Mouse (Mus musculus): ENCODE data around the gene 1700023F06Rik. TPM values are rescaled to one million over a fixed set of nuclear protein-coding genes. Genes with fewer than 3 reads are reported as not detected.
A peak's percentile ranks its signal among the peaks of the same experiment; 100 is the strongest.

1700023F06Rik gene
- polyA plus RNA-seq, 1 experiment from 2014 or later: 0.33 TPM

DNA sequence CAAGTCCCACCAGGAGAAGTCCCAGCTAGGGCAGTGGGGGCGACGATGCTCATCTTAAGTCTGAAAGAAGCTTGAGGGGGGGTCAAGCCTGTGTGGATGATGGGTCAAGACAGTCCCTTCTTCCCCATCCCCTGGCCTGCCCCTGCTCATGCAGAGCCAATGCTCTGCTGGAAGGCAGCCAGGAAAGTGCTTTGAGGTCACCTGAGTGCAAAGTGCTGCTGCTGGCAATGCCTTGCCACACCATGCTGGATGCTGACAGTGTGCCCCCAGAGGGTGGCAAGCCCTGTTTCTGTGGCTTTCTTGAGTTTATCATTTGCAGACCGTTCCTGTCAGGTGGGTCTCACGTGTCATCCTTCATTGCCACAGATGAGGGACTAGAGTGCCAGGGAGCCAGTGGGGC lies 11.6 kb upstream of the 1700023F06Rik start:
- Histone ChIP-seq H3K27me3 (peaks cover 27% of the 10 kb centered on the region), H3K9ac (no peak overlapping the region), H3K4me1 (peaks cover 11% of the 10 kb centered on the region), H3K27ac (no peak overlapping the region), H3K4me2 (no peak overlapping the region), H3K9me3 (no peaks in the 10 kb centered on the region), H3K4me3 (replicated peaks) (no peak overlapping the region), H3K36me3 (replicated peaks) (peaks cover 43% of the 10 kb centered on the region)
- WGBS: 82% methylated on average over 4 of the region's 4 CpGs
- no peak for ATAC-seq (ENCODE audit: low FRiP score)

DNA sequence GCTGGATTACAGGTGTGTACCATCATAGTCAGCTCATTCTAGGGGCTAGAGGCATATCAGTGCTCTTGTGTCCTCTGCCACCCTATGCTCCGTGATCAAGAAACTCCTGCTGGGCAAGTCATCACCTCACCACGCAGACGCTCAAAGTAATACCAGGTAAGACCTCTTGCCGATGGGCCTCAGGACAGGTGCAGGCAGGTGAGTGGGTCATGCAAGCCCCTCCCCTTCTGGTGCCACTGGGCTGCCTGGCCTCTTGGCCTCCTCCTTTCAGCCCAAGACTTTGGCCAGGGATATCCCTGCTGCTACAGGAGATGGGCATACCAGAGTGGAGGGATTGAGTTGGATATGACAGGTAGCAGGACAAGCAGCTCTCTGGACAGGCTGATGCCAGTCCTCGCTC lies 10.9 kb upstream of the 1700023F06Rik start:
- peaks cover 27% of the 10 kb centered on the region for H3K27me3 ChIP-seq
- H3K9me3 ChIP-seq: no peaks in the 10 kb centered on the region
- ATAC-seq (ENCODE audit: low FRiP score): no peak
- no peak overlapping the region for H3K27ac ChIP-seq
- 92% methylated on average over 5 of the region's 5 CpGs for WGBS
- H3K9ac ChIP-seq: no peak overlapping the region
- peaks cover 11% of the 10 kb centered on the region for H3K4me1 ChIP-seq
- H3K4me3 ChIP-seq (replicated peaks): no peak overlapping the region
- peaks cover 36% of the 10 kb centered on the region for H3K36me3 ChIP-seq (replicated peaks)
- no peak overlapping the region for H3K4me2 ChIP-seq

DNA sequence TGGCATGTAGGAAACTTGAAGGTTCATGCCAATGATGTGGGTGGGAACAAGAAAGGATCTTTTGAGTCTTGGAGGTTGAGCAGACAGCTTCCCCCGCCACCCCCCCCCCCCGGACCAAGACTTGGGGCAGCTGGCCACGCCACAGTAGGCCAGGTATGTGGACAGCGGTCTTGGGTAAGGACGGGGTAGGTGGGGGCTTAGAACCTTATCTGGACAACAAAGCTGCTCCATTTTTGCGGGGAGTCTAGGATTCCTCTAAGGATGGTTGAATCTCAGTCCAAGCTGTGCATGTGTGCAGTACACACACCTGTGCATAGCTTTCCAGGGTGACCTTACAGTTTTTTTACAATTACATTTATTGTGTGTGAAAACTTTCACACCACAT lies 10.2 kb upstream of the 1700023F06Rik start:
- 16% methylated on average over 6 of the region's 6 CpGs for WGBS
- H3K27ac ChIP-seq: 0 out of 2 replicates have a peak overlapping the region, but pooled peaks have one; percentile 53

DNA sequence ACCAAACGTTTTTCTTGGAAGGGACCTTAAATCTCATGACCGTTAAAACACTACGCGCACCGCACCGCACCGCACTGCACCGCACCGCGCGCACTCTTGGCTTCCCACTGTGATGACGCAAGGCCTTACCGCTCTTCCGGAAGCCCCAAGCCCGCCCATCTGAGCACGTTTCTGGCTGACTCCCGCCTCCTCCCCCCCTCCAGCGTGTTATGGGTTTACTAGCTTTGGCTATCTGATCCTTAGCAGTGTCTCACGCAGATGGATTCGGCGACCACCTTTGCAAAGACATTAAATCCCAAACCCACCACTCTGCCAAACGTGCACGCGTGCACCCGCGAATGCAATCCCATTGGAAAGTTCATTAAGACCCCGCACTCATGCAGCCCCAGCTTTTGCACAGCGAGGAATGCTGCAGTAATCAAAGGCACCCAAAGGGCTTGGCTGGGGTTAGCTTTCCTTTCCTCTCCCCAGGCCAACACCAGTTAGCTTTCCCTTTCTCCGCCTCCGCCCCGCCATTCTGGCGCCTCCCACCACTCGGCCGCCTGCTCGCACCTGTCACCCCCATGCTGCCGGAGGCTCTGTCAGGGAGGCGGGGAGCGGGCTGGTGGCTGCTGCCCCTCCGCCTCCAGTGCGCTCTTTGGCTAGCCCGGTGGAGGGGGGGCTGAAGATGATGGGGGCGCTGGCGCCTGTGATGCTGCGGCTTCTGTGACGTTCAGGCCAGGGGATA lies 9.6 kb upstream of the 1700023F06Rik start, which contains the start of gene Spata32:
Spata32 (minus strand) TSS at position 643 of the 727 bp plus-strand sequence.
- H3K27me3 ChIP-seq: peaks cover 27% of the 10 kb centered on the region
- 0 out of 2 replicates have a peak, but pooled peaks cover 4% of the 10 kb centered on the region for H3K9me3 ChIP-seq
- WGBS: 1% methylated on average over 45 of the region's 45 CpGs
- H3K4me2 ChIP-seq: peak within 1 kb of the TSS; percentile 98
- H3K36me3 ChIP-seq (replicated peaks): peaks cover 24% of the 10 kb centered on the region
- H3K27ac ChIP-seq: 0 out of 2 replicates have a peak within 1 kb of the TSS, but pooled peaks have one; percentile 53
- H3K4me3 ChIP-seq (replicated peaks): peak within 1 kb of the TSS; percentile 52
- peaks cover 11% of the 10 kb centered on the region for H3K4me1 ChIP-seq
- peak within 1 kb of the TSS; percentile 62 for H3K9ac ChIP-seq
- peak; percentile 85 for ATAC-seq (ENCODE audit: low FRiP score)

More for the DNA sequence above, 10.2 kb upstream of the 1700023F06Rik start:
- H3K4me2 ChIP-seq: peak overlapping the region; percentile 98
- H3K9me3 ChIP-seq: 0 out of 2 replicates have a peak, but pooled peaks cover 4% of the 10 kb centered on the region
- H3K36me3 ChIP-seq (replicated peaks): peaks cover 29% of the 10 kb centered on the region
- peaks cover 27% of the 10 kb centered on the region for H3K27me3 ChIP-seq
- peak overlapping the region; percentile 52 for H3K4me3 ChIP-seq (replicated peaks)
- H3K9ac ChIP-seq: peak overlapping the region; percentile 62
- peak; percentile 57 for ATAC-seq (ENCODE audit: low FRiP score)
- peaks cover 11% of the 10 kb centered on the region for H3K4me1 ChIP-seq

DNA sequence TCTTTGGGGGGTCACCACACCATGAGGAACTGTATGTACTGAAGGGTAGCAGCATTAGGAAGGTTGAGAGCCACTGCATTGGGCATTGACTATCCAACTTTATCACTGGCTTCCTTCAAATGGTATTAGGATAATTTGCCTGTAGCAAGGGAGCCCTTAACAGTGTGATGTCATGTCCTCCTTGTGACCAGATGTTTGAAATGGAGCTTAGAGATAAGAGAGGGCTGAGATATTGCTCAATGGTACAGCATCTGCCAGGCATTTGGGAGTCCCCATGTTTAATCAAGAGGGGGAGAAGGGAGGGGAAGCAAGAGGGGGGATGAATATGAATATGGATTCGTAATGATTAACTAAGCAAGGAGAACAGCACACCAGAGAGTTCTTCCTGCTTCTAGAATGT lies 7.0 kb upstream of the 1700023F06Rik start:
- no peak for ATAC-seq (ENCODE audit: low FRiP score)
- whole genome bisulfite sequencing: 85% methylated on average over 1 of the region's 1 CpGs
- Histone ChIP-seq H3K9me3 (0 out of 2 replicates have a peak, but pooled peaks cover 4% of the 10 kb centered on the region), H3K9ac (no peak overlapping the region), H3K27ac (no peak overlapping the region), H3K4me1 (peaks cover 11% of the 10 kb centered on the region), H3K36me3 (replicated peaks) (peaks cover 11% of the 10 kb centered on the region), H3K4me3 (replicated peaks) (no peak overlapping the region), H3K4me2 (no peak overlapping the region), H3K27me3 (peaks cover 31% of the 10 kb centered on the region)

DNA sequence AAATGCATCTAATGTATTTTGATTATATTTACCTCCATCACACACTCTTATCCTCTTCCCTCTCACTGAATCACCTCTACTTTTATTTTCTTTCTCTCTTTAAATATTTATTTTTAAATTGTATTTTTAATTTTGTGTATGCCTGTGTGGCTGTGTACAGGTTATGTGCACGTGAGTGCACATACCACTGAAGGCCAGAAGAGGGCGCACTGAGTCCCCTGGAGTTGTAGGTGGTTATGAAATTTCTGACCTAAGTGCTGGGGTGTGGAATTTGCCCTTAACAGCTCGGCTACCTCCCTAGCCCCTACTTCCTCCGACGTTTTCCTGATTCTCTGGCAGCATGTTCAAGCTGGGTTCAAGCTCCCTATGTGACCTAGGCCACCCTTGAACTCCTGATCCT lies 5.4 kb upstream of the 1700023F06Rik start:
- Histone ChIP-seq H3K9ac (no peak overlapping the region), H3K36me3 (replicated peaks) (no peaks in the 10 kb centered on the region), H3K4me2 (no peak overlapping the region), H3K4me3 (replicated peaks) (no peak overlapping the region), H3K4me1 (peaks cover 11% of the 10 kb centered on the region), H3K27ac (no peak overlapping the region), H3K27me3 (peaks cover 21% of the 10 kb centered on the region), H3K9me3 (0 out of 2 replicates have a peak, but pooled peaks cover 4% of the 10 kb centered on the region)
- 85% methylated on average over 5 of the region's 5 CpGs for WGBS
- no peak for ATAC-seq (ENCODE audit: low FRiP score)

DNA sequence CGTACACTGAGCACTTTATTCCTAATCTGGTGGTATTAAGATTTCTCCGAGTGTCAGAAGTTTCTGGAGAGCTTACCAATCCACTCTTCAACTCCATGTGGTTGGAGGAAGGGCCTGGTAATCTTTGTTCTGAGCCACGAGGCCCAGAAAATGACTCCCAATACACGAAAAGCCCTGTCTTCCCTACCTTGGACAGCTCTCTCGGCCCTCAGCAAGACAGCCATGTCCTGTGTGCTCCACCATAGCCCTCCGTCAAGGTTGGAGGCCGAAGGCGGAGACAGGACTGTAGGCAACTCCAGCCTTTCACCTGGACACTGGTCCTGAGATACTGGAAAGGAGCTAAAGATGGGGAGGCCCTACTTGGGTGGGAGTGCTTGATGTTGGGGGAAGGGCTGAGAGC lies 1.9 kb upstream of the 1700023F06Rik start:
- Histone ChIP-seq H3K9me3 (0 out of 2 replicates have a peak, but pooled peaks cover 4% of the 10 kb centered on the region), H3K4me2 (no peak overlapping the region), H3K27me3 (peaks cover 5% of the 10 kb centered on the region; the same call in 1 of the 2 replicates), H3K36me3 (replicated peaks) (no peaks in the 10 kb centered on the region), H3K9ac (no peak overlapping the region), H3K4me1 (no peaks in the 10 kb centered on the region), H3K4me3 (replicated peaks) (no peak overlapping the region), H3K27ac (no peak overlapping the region)
- ATAC-seq (ENCODE audit: low FRiP score): no peak
- WGBS: 71% methylated on average over 8 of the region's 8 CpGs

DNA sequence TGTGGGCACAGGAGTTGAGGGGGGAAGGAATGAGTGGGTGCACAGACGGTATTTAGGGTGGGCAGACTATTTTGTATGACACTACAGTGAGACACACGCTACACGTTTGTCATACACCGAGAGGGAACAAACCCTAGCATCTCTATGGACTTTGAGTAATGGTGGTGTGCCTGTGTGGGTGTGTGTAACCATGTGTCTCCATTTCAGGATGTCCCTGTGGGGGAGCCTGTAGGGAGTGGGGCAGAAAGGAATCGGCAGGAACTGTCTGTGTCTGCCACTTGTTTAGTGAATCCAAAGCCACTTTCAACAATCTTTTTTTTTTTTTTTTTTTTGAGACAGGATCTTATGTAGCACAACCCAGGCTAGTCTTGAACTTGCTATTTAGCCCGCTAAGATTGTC lies 2.2 kb downstream of the 1700023F06Rik start:
- WGBS: 93% methylated on average over 6 of the region's 6 CpGs
- ATAC-seq (ENCODE audit: low FRiP score): no peak
- H3K4me2 ChIP-seq: no peak overlapping the region

DNA sequence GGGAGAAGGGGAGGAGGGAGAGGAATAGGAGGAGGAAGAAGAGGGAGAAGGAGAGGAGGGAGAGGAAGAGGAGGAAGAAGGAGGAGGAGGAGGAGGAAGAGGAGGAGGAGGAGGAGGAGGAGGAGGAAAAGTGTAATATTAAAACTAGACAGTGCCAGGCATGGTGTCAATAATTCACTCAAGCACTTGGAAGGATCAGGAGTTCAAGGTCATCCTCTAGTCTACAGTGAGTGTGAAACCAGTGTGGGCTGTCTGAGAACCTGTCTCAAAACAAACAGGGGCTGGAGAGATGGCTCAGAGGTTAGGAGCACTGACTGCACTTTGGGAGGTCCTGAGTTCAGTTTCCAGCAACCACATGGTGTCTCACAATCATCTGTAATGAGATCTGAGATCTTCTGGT lies 6.0 kb downstream of the 1700023F06Rik start:
- Histone ChIP-seq H3K9ac (no peak overlapping the region), H3K9me3 (no peaks in the 10 kb centered on the region), H3K4me1 (peaks cover 27% of the 10 kb centered on the region), H3K27me3 (peaks cover 44% of the 10 kb centered on the region), H3K4me3 (replicated peaks) (no peak overlapping the region), H3K36me3 (replicated peaks) (no peaks in the 10 kb centered on the region), H3K4me2 (no peak overlapping the region), H3K27ac (no peak overlapping the region)
- ATAC-seq (ENCODE audit: low FRiP score): no peak

More for the DNA sequence above, 2.2 kb downstream of the 1700023F06Rik start:
- Histone ChIP-seq H3K4me1 (peaks cover 10% of the 10 kb centered on the region), H3K9me3 (no peaks in the 10 kb centered on the region), H3K27me3 (peaks cover 6% of the 10 kb centered on the region), H3K4me3 (replicated peaks) (no peak overlapping the region), H3K27ac (no peak overlapping the region), H3K36me3 (replicated peaks) (no peaks in the 10 kb centered on the region), H3K9ac (no peak overlapping the region)

DNA sequence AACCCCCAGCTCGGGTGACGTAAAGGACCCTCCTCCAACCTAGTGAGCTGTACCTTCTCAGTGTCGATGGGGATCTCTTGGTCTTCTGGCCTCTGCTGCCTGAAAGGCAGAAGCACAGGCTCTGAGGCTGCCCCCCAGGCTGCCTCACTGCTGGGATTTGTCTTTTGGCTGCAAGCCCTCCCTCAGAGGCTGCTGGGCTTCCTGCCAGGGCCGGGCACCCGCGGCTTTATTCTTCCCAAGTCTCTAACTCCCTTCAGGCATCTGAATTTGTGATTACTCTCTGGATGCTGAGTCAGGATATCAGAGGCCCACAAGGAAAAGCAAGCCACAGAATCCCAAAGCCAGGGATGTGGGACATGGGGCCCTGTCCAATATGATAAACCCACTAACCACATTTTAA lies 6.7 kb downstream of the 1700023F06Rik start:
- 18% methylated on average over 6 of the region's 6 CpGs for WGBS
- Histone ChIP-seq H3K36me3 (replicated peaks) (no peaks in the 10 kb centered on the region), H3K4me2 (no peak overlapping the region), H3K4me3 (replicated peaks) (no peak overlapping the region), H3K9ac (no peak overlapping the region), H3K9me3 (no peaks in the 10 kb centered on the region), H3K4me1 (peaks cover 27% of the 10 kb centered on the region), H3K27me3 (peaks cover 51% of the 10 kb centered on the region), H3K27ac (peak overlapping the region; percentile 31; the same call in 1 of the 2 replicates)
- ATAC-seq (ENCODE audit: low FRiP score): peak; percentile 51; the same call in 1 of the 2 replicates

DNA sequence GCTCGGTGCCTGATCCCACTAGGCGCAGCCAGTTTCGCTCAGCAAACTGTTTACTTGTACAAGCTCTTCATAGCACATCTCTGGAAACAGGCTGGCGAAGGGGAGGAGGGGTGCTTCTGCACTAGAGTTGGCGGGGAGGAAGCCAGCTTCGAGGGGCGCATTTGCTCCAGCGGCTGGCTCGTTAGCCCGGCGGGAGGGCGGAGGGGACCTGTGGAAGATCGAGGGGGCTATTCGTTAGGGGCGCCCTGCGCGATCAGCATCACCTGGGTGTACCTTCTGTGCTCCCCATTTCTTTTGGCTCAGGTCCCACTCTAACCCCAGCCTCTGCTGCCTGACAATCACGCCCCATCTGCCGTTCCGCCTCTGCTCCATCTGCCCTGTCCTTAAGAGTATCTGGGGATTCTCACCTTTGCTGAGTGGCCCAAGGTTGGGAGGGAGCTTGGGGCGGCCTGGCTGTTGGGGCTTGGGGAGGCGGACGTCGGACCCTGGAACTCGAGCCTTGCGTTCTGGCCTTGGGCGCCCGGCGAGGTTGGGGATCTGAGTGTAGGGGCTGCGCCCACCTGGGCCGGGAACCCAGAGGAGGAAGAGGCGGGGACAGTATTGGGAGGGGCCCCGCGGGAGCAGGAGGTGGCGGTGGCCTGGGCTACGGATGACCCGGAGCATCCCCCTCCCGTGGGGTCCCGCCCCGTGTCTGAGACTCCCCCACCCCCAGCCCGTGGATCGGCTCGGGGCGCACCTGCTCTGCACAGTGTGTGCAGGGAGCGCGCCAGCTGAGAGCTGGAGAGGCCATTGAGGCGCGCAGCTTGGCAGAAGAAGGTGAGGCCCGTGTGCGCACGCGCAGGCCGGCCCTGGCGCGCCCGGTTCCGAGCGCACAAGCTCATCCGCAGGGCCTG lies 9.2 kb downstream of the 1700023F06Rik start:
- Histone ChIP-seq H3K36me3 (replicated peaks) (no peaks in the 10 kb centered on the region), H3K27me3 (peaks cover 76% of the 10 kb centered on the region), H3K9ac (peak overlapping the region; percentile 48), H3K4me3 (replicated peaks) (peak overlapping the region; percentile 48), H3K4me2 (peak overlapping the region; percentile 84), H3K4me1 (peaks cover 27% of the 10 kb centered on the region), H3K27ac (0 out of 2 replicates have a peak overlapping the region, but pooled peaks have one; percentile 53), H3K9me3 (no peaks in the 10 kb centered on the region)
- WGBS: under 1% methylated on average over 55 of the region's 59 CpGs
- peak; percentile 55; the same call in 1 of the 2 replicates for ATAC-seq (ENCODE audit: low FRiP score)

DNA sequence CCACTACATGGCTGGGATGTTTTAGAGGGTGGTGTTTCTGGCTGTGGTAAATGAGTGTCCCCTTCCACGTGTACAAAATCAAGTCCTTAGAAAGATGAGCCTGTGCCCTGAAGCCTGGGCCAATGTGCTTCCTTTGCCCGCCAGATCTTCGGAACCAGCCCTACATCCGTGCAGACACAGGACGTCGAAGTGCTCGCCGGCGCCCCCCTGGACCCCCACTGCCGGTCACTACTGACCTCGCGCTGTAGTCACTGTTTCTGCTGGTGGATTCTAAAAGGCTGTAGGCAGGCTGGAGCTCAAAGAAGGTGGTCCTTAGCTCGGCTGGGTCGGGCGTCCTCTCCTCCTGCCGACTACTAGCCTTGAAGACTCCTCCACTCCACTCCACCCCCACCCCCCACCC lies 10.0 kb downstream of the 1700023F06Rik start:
- ATAC-seq (ENCODE audit: low FRiP score): no peak
- H3K9ac ChIP-seq: no peak overlapping the region

More for the DNA sequence above, 10.0 kb downstream of the 1700023F06Rik start:
- Histone ChIP-seq H3K36me3 (replicated peaks) (no peaks in the 10 kb centered on the region), H3K4me2 (peak overlapping the region; percentile 84), H3K4me3 (replicated peaks) (peak overlapping the region; percentile 48; the same call in 1 of the 2 replicates), H3K27ac (no peak overlapping the region), H3K27me3 (peaks cover 84% of the 10 kb centered on the region), H3K4me1 (peaks cover 29% of the 10 kb centered on the region), H3K9me3 (no peaks in the 10 kb centered on the region)
- 1% methylated on average over 16 of the region's 16 CpGs for WGBS
